19 mouse cellular contexts compared by ENCODE assay signal in the genomic region with DNA sequence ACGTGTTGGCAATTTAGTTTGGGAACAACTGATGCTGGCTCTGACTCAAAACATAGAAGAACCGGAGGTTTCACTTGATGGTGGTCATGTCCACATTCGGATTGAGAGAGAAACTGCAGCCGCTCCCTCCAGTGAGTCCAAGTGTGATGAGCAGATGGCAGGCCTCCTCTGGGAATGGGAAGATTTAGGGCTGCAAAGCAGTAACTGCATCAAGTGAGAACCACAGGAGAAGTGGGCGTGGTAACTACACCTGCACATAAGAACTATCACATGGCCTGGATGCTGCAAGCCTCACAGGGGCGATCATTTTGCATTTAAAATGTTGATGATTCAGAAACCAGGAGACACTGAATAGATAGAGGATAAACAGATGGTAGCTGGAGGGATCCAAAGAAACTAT.
"Had no signal": no experiment of that assay in that cellular context is flagged by ENCODE, and none has a peak within 500 bp of the region (broad histone marks: within the 10 kb centered on the region; RNA-seq: fewer than 3 reads in every experiment).

No protein-coding gene starts in this region.

- H3K27me3 ChIP-seq: midbrain, embryonic 12.5 days; neural tube, embryonic 13.5 days; neural tube, embryonic 15.5 days had no signal

- ATAC-seq: midbrain, embryonic 16.5 days had no signal

- H3K36me3 ChIP-seq: midbrain, embryonic 10.5 days; midbrain, embryonic 12.5 days; neural tube, embryonic 13.5 days; neural tube, embryonic 15.5 days had no signal

- H3K4me3 ChIP-seq: midbrain, embryonic 10.5 days; midbrain, embryonic 12.5 days; myocyte; neural tube, embryonic 13.5 days; neural tube, embryonic 15.5 days had no signal

- DNase-seq: lung, adult 18-20 months; lung, embryonic 14.5 days; lung, postnatal 10 days; lung, postnatal 4 days; midbrain, embryonic 14.5 days; retina, postnatal 1 day; right cerebral cortex, adult 18-20 months; right cerebral cortex, postnatal 14 days; right cerebral cortex, postnatal 4 days; spleen, adult 18-20 months; thymus, adult 18-20 months; thymus, postnatal 25 days; thymus, postnatal 4 days had no signal

- H3K27ac ChIP-seq: midbrain, embryonic 10.5 days; midbrain, embryonic 12.5 days; neural tube, embryonic 13.5 days; neural tube, embryonic 15.5 days had no signal

- H3K9ac ChIP-seq: lung, embryonic 14.5 days; midbrain, embryonic 12.5 days; neural tube, embryonic 13.5 days; neural tube, embryonic 15.5 days had no signal

- H3K4me2 ChIP-seq: lung, embryonic 14.5 days; midbrain, embryonic 12.5 days; neural tube, embryonic 13.5 days; neural tube, embryonic 15.5 days had no signal

- H3K4me1 ChIP-seq: midbrain, embryonic 10.5 days; midbrain, embryonic 12.5 days; neural tube, embryonic 13.5 days; neural tube, embryonic 15.5 days had no signal

- H3K9me3 ChIP-seq: midbrain, embryonic 10.5 days; midbrain, embryonic 12.5 days; neural tube, embryonic 13.5 days; neural tube, embryonic 15.5 days had no signal
